Mouse (Mus musculus) neural tube, embryonic 14.5 days (tissue): ENCODE data around the gene Cbfb. TPM values are rescaled to one million over a fixed set of nuclear protein-coding genes. Genes with fewer than 3 reads are reported as not detected.

Source experiments
- ATAC-seq: fragments of 200-750 bp; cut with Nextera tagmentation; 2 replicates; pipeline ENCODE4 v1.8.0; 2017; ENCODE audit warnings: low read depth, mild to moderate bottlenecking, moderate TSS enrichment, moderate library complexity
- H3K27ac ChIP-seq: fragments of 300-500 bp; sonication (generic); 2 replicates; pipeline ENCODE4 v1.5.1; 2014; ENCODE audit warnings: low read depth, mild to moderate bottlenecking, control low read depth, low read length, moderate library complexity, mixed read lengths
- H3K27me3 ChIP-seq: fragments of 300-500 bp; sonication (generic); 2 replicates; pipeline ENCODE4 v1.6.1; 2014; ENCODE audit warnings: low read length; ENCODE audit not compliant: control insufficient read depth, insufficient read depth
- H3K36me3 ChIP-seq: fragments of 300-500 bp; sonication (generic); 2 replicates; pipeline ENCODE4 v1.6.1; 2014; ENCODE audit warnings: low read length, mixed read lengths; ENCODE audit not compliant: control insufficient read depth, insufficient read depth
- H3K4me1 ChIP-seq: fragments of 300-500 bp; sonication (generic); 2 replicates; pipeline ENCODE4 v1.6.1; 2014; ENCODE audit warnings: low read length; ENCODE audit not compliant: control insufficient read depth, insufficient read depth
- H3K4me2 ChIP-seq: fragments of 300-500 bp; sonication (generic); 2 replicates; pipeline ENCODE4 v1.6.1; 2014; ENCODE audit warnings: mild to moderate bottlenecking, low read depth, low read length, control low read depth
- H3K4me3 ChIP-seq: fragments of 300-500 bp; sonication (generic); 2 replicates; pipeline ENCODE4 v1.5.1; 2014; ENCODE audit warnings: low read depth, low read length, control low read depth, mixed read lengths
- H3K9ac ChIP-seq: fragments of 300-500 bp; sonication (generic); replicated peaks from 2 replicates; pipeline ENCODE4 v1.6.1; 2014; ENCODE audit warnings: low read depth, mild to moderate bottlenecking, control low read depth, low read length, mixed read lengths
- H3K9me3 ChIP-seq: fragments of 300-500 bp; sonication (generic); 2 replicates; pipeline ENCODE4 v1.6.1; 2016; ENCODE audit warnings: low read length; ENCODE audit not compliant: control insufficient read depth
- WGBS: fragments of 180-500 bp; shearing (Covaris S2); extraction: QIAGEN DNeasy Blood & Tissue Kit; methylation state at CpG from one replicate; pipeline ENCODE4 v1.1.7; 2014; 5-methylcytosine and 5-hydroxymethylcytosine counted together
- polyA plus RNA-seq: library from polyadenylated mRNA; unstranded; fragments of >200 nt; fragmentation: Nextera tagmentation; extraction: Ambion mirVana; gene quantifications from 2 replicates; pipeline ENCODE4 v1.2.1, GENCODE M21; 2014

Gene Cbfb
- polyA plus RNA-seq, 1 experiment from 2014 or later, result 32.4 TPM

GRCm38 (mm10) chr8:105261326-105261980 lies 91.0 kb downstream of the Cbfb start:
- Histone ChIP-seq H3K27me3 (peaks cover 59% of the 10 kb centered on the region), H3K9ac (no peak overlapping the region), H3K4me3 (no peak overlapping the region), H3K4me2 (no peak overlapping the region), H3K36me3 (no peaks in the 10 kb centered on the region), H3K9me3 (no peaks in the 10 kb centered on the region), H3K4me1 (peaks cover 3% of the 10 kb centered on the region; the same call in 1 of the 2 replicates), H3K27ac (no peak overlapping the region)
- 87% methylated on average over 12 of the region's 12 CpGs for WGBS
- ATAC-seq, result no peak

DNA sequence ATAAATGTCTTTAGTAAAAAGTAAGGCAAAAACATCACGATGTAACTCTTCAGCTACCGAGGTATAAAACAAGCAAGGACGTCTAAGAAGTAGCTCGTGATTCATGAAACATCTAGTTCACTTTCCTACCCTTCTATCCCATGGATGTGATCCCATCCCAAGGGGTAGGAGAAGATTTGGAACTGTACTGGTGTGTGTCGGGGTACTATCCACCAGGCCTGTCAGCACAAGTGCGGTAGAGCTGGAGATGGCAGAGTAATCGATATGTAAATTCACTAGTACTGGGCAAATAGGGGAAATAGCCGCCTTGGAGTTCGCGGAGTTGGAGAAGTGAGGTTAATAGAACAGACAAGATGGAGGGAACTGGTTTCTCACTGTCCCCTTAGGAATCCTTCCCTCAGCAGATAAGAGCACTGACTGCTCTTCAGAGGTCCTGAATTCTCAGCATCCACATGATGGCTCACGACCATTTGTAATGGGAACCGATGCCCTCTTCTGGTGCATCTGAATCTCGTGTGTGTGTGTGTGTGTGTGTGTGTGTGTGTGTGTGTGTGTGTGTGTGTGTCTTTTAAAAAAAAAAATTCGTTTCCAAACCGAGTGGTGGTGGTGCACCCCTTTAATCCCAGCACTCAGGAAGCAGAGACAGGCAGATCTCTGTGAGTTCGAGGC lies 92.9 kb downstream of the Cbfb start:
- H3K36me3 ChIP-seq, result no peaks in the 10 kb centered on the region
- H3K9me3 ChIP-seq, result no peaks in the 10 kb centered on the region
- H3K4me1 ChIP-seq, result peaks cover 3% of the 10 kb centered on the region; the same call in 1 of the 2 replicates
- H3K4me3 ChIP-seq, result no peak overlapping the region
- ATAC-seq, result no peak
- H3K27me3 ChIP-seq, result peaks cover 65% of the 10 kb centered on the region
- WGBS, result 41% methylated on average over 16 of the region's 16 CpGs
- H3K4me2 ChIP-seq, result no peak overlapping the region
- H3K9ac ChIP-seq, result no peak overlapping the region
- H3K27ac ChIP-seq, result no peak overlapping the region

- peak; percentile 13; the same call in 1 of the 2 replicates for ATAC-seq
- 1% methylated on average over 54 of the region's 54 CpGs for WGBS
- peak within 1 kb of the TSS; percentile 62 for H3K4me3 ChIP-seq
- H3K27ac ChIP-seq, result no peak within 1 kb of the TSS
- no peaks in the 10 kb centered on the region for H3K36me3 ChIP-seq
- H3K9ac ChIP-seq, result peak within 1 kb of the TSS; percentile 54
- peak within 1 kb of the TSS; percentile 80 for H3K4me2 ChIP-seq
- H3K9me3 ChIP-seq, result no peaks in the 10 kb centered on the region
- H3K4me1 ChIP-seq, result peaks cover 9% of the 10 kb centered on the region; the same call in 1 of the 2 replicates
- peaks cover 58% of the 10 kb centered on the region for H3K27me3 ChIP-seq
Observed at GRCm38 (mm10) chr8:105264024-105264982, 93.8 kb downstream of the Cbfb start, which contains the start of the genes Tradd and Fbxl8. TSS of gene Tradd (minus strand) at chr8:105264609. TSS of gene Fbxl8 (plus strand) at chr8:105264648.

DNA sequence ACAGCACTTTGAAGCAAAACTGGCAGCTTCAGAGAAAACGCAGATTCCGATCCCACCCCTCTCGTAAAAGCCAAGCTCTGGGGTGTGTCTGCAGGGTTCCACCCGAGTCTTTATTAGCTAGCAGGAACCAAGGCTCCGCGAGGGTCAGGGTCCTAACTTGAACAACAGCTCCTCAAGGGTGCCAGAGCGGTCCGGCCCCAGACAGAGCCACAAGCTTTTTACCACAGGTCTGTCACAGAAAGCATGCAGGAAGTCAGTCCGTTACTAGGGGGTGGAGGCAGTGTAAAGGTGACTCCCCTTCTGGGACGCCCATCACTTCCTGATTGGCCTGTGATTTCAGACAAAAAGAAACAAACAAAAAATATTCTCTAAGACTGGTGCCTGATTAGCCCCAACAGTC lies 94.7 kb downstream of the Cbfb start:
- ATAC-seq, result no peak

DNA sequence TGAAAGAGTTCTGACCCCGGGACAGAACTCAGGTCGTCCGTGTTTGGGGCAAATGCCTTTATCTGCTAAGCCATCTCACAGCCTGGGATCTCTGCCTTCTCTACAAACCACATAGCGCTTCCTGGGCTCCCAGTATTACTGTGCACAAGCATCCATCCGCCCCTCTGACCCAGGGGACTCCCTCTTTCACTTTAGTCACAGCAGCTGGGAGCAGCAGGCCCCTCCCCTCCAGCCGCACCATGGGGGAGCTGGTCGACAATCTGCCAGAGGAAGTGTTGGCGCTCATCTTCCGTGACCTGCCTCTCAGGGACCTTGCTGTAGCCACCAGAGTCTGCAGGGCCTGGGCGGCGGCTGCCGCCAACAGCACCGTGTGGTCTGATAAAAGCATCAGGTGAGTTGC lies 96.3 kb downstream of the Cbfb start:
- Histone ChIP-seq H3K4me2 (no peak overlapping the region), H3K9me3 (no peaks in the 10 kb centered on the region), H3K27ac (no peak overlapping the region), H3K4me1 (peaks cover 11% of the 10 kb centered on the region), H3K4me3 (no peak overlapping the region), H3K27me3 (peaks cover 59% of the 10 kb centered on the region), H3K9ac (no peak overlapping the region), H3K36me3 (no peaks in the 10 kb centered on the region)
- WGBS, result 11% methylated on average over 13 of the region's 13 CpGs
- ATAC-seq, result no peak

More for the DNA sequence above, 94.7 kb downstream of the Cbfb start:
- peaks cover 58% of the 10 kb centered on the region for H3K27me3 ChIP-seq
- no peak overlapping the region for H3K9ac ChIP-seq
- peak overlapping the region; percentile 80; the same call in 1 of the 2 replicates for H3K4me2 ChIP-seq
- H3K4me3 ChIP-seq, result peak overlapping the region; percentile 62; the same call in 1 of the 2 replicates
- H3K36me3 ChIP-seq, result no peaks in the 10 kb centered on the region
- peaks cover 11% of the 10 kb centered on the region for H3K4me1 ChIP-seq
- WGBS, result 6% methylated on average over 10 of the region's 10 CpGs
- no peak overlapping the region for H3K27ac ChIP-seq
- H3K9me3 ChIP-seq, result no peaks in the 10 kb centered on the region

Other genes with a start within 250 kb of the Cbfb start
- gene Ces2e, start 244.4 kb upstream of the Cbfb start, polyA plus RNA-seq, result not detected in 2 replicates
- gene Ces2f, start 223.3 kb upstream of the Cbfb start, polyA plus RNA-seq, result not detected in 2 replicates
- gene Ces2g, start 209.0 kb upstream of the Cbfb start, polyA plus RNA-seq, result not detected in 2 replicates
- gene Ces2h, start 169.8 kb upstream of the Cbfb start, polyA plus RNA-seq, result not detected in 2 replicates
- not detected in 2 replicates for gene Ces3a, start 122.1 kb upstream of the Cbfb start, polyA plus RNA-seq
- gene Ces3b, start 86.9 kb upstream of the Cbfb start, polyA plus RNA-seq, result not detected in 2 replicates
- gene Ces4a, start 38.9 kb upstream of the Cbfb start, polyA plus RNA-seq, result 0.08 TPM in 1 of 2 replicates, not detected in the other
- 35.7 and 36.8 TPM in 2 replicates for gene D230025D16Rik, start 54.5 kb downstream of the Cbfb start, polyA plus RNA-seq
- gene B3gnt9, start 84.5 kb downstream of the Cbfb start, polyA plus RNA-seq, result 6.2 and 8.3 TPM in 2 replicates
- 13.1 and 18.8 TPM in 2 replicates for gene Tradd, start 93.9 kb downstream of the Cbfb start, polyA plus RNA-seq
- 0.96 and 1.8 TPM in 2 replicates for gene Fbxl8, start 94.0 kb downstream of the Cbfb start, polyA plus RNA-seq
- gene Hsf4, start 99.1 kb downstream of the Cbfb start, polyA plus RNA-seq, result 0.66 and 0.71 TPM in 2 replicates
- gene Nol3, start 105.5 kb downstream of the Cbfb start, polyA plus RNA-seq, result 5.5 and 5.9 TPM in 2 replicates
- gene 4931428F04Rik, start 119.2 kb downstream of the Cbfb start, polyA plus RNA-seq, result 84.6 and 118 TPM in 2 replicates
- 8.0 and 12.5 TPM in 2 replicates for gene Exoc3l, start 125.4 kb downstream of the Cbfb start, polyA plus RNA-seq
- gene E2f4, start 127.0 kb downstream of the Cbfb start, polyA plus RNA-seq, result 46.4 and 49.7 TPM in 2 replicates
- gene Elmo3, start 134.9 kb downstream of the Cbfb start, polyA plus RNA-seq, result 0.77 and 1.3 TPM in 2 replicates
- gene Lrrc29, start 155.6 kb downstream of the Cbfb start, polyA plus RNA-seq, result 0.85 and 0.95 TPM in 2 replicates
- gene Tmem208, start 155.7 kb downstream of the Cbfb start, polyA plus RNA-seq, result 135 and 150 TPM in 2 replicates
- gene Fhod1, start 177.3 kb downstream of the Cbfb start, polyA plus RNA-seq, result 0.88 and 0.91 TPM in 2 replicates
- 10.5 and 13.2 TPM in 2 replicates for gene Slc9a5, start 178.2 kb downstream of the Cbfb start, polyA plus RNA-seq
- gene Plekhg4, start 202.6 kb downstream of the Cbfb start, polyA plus RNA-seq, result 2.3 and 2.6 TPM in 2 replicates
- not detected in 2 replicates for gene Kctd19, start 242.8 kb downstream of the Cbfb start, polyA plus RNA-seq
- 0.16 and 0.43 TPM in 2 replicates for gene Lrrc36, start 242.9 kb downstream of the Cbfb start, polyA plus RNA-seq